Mouse (Mus musculus) brain, adult 2 months (tissue): Measurements from ENCODE around the gene Cyp2c39.
"Not testable (repeated sequence)": the region's sequence is repeated elsewhere in the genome, so short reads cannot be mapped to it uniquely, and the experiment has no call there.

ENCODE experiments used
- DNase-seq: peaks from one replicate; pipeline ENCODE4 v3.0.0; 2011; ENCODE audit warnings: low read depth, low spot score

Cyp2c39 gene

DNA sequence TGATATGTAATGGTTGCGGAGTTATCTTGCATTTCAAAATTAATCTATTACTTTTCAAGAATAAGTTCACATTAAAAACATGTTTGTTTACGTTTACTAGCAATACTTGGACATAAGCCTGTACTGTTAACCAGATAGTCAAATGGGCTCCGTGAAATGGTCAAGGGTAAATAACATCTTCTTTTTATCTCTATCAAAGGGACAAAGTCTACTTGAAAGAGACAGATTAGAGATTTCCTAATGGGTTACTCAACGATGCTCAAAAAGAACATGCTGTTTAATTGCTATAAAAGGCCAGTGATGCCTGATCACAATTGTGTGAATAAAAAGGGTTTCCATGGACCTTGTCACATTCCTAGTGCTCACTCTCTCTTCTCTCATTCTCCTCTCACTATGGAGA, at the start of gene Cyp2c39:
TSS of gene Cyp2c39 (plus strand) at position 329 of the 400 bp plus-strand sequence.
- no peak for DNase-seq

DNA sequence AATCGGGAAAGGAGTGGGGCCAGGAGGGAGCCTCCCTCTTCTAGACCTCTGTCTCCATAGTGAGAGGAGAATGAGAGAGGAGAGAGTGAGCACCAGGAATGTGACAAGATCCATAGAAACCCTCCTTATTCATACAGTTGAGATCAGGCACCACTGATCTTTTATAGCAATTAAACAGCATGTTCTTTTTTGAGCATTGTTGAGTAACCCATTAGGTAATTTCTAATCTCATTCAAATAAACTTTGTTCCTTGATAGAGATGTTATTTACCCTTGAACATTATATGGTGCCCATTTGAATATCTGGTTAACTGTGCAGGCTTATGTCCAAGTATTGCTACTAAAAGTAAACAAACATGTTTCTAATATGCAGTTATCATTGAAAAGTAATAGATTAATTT, 47.7 kb upstream of the Cyp2c39 start, which contains the start of gene Cyp2c38:
TSS of gene Cyp2c38 (minus strand) at position 135 of the 400 bp plus-strand sequence.
- DNase-seq: no peak

DNA sequence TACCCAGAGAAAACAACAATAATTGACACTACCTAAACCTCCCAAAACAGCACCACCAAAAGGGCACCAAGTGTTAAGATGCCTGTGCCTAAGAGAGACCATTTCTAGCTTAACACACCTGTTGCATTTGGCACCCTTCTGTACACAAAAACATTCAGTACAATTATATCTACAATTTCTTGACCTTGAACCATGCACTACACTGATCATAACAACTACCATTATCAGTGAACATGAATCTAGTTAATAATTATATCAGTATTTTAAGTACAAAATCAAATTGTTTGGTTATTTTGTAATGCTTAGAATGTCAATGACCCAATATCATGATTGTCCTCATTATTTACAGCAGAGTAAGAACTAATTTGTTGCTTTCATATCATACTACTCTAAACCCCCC, 46.7 kb upstream of the Cyp2c39 start:
- DNase-seq: no peak

GRCm38 (mm10) chr19:39483961-39484360, 26.7 kb upstream of the Cyp2c39 start:
- DNase-seq: not testable (repeated sequence)

DNA sequence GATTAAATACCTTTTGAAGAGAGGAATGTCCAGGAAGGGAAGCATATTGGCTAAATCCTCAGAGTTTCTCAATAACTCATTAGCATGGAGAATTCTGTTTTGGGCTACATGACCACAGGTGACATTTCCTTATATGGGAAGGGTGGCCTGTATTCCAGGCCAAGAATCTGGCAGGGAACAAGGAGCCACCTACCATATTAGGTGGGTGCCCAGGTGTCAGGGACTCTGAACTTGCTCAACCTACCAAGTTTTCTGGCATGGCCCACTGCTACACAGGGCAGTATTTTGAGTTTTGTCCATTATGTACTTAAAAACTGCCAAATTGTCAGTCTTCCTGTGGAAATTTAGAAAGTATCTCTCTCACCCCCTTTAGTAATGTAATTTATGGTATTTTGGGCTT, 4.3 kb upstream of the Cyp2c39 start:
- DNase-seq: no peak

- no peak for DNase-seq
These were observed 1.1 kb upstream of the Cyp2c39 start for GRCm38 (mm10) chr19:39509533-39509932.
